9 mouse cellular contexts compared by ENCODE assay signal in genomic region chr16:75091931-75092330, GRCm38 (mm10).
DNase-seq lines count a peak whose midpoint lies in the region; ATAC-seq lines count a peak whose summit lies in the region.
"Had no signal": no experiment of that assay in that cellular context is flagged by ENCODE, and none has a peak within 500 bp of the region (broad histone marks: within the 10 kb centered on the region; RNA-seq: fewer than 3 reads in every experiment).

No protein-coding gene starts in this region.

- peak overlapping the region; percentile 52 for H3K4me2 ChIP-seq in kidney, embryonic 15.5 days
- H3K4me2 ChIP-seq in embryonic facial prominence, embryonic 13.5 days: peak overlapping the region; percentile 51
- H3K4me2 ChIP-seq in limb, embryonic 13.5 days (replicated peaks): peak overlapping the region; percentile 66

- H3K27me3 ChIP-seq in kidney, embryonic 15.5 days: 0 out of 2 replicates have a peak, but pooled peaks cover 3% of the 10 kb centered on the region
- H3K27me3 ChIP-seq in embryonic facial prominence, embryonic 13.5 days: no peaks in the 10 kb centered on the region
- no peaks in the 10 kb centered on the region for H3K27me3 ChIP-seq in limb, embryonic 13.5 days

- no peaks in the 10 kb centered on the region for H3K9me3 ChIP-seq in kidney, embryonic 15.5 days (replicated peaks)
- H3K9me3 ChIP-seq in embryonic facial prominence, embryonic 13.5 days: no peaks in the 10 kb centered on the region
- H3K9me3 ChIP-seq in limb, embryonic 13.5 days: no peaks in the 10 kb centered on the region
- H3K9me3 ChIP-seq: G1E had no signal

- H3K36me3 ChIP-seq in kidney, embryonic 15.5 days: no peaks in the 10 kb centered on the region
- no peaks in the 10 kb centered on the region for H3K36me3 ChIP-seq in embryonic facial prominence, embryonic 13.5 days
- H3K36me3 ChIP-seq in limb, embryonic 13.5 days: no peaks in the 10 kb centered on the region
- H3K36me3 ChIP-seq: G1E had no signal

- 51% methylated on average over 2 of the region's 2 CpGs for WGBS in kidney, embryonic 15.5 days
- WGBS in embryonic facial prominence, embryonic 13.5 days: 42% methylated on average over 2 of the region's 2 CpGs
- WGBS in limb, embryonic 13.5 days: 36% methylated on average over 2 of the region's 2 CpGs

- no peak overlapping the region for H3K9ac ChIP-seq in kidney, embryonic 15.5 days
- H3K9ac ChIP-seq in embryonic facial prominence, embryonic 13.5 days: no peak overlapping the region
- H3K9ac ChIP-seq in limb, embryonic 13.5 days: no peak overlapping the region

- no peak overlapping the region for H3K27ac ChIP-seq in kidney, embryonic 15.5 days
- no peak overlapping the region for H3K27ac ChIP-seq in embryonic facial prominence, embryonic 13.5 days
- H3K27ac ChIP-seq in limb, embryonic 13.5 days: no peak overlapping the region

- 0 out of 2 replicates have a peak, but pooled peaks cover 6% of the 10 kb centered on the region for H3K4me1 ChIP-seq in kidney, embryonic 15.5 days
- peaks cover 15% of the 10 kb centered on the region for H3K4me1 ChIP-seq in embryonic facial prominence, embryonic 13.5 days
- peaks cover 25% of the 10 kb centered on the region for H3K4me1 ChIP-seq in limb, embryonic 13.5 days

- peak overlapping the region; percentile 20; the same call in 1 of the 2 replicates for H3K4me3 ChIP-seq in kidney, embryonic 15.5 days (replicated peaks)
- 0 out of 2 replicates have a peak overlapping the region, but pooled peaks have one; percentile 16 for H3K4me3 ChIP-seq in embryonic facial prominence, embryonic 13.5 days
- H3K4me3 ChIP-seq in limb, embryonic 13.5 days: peak overlapping the region; percentile 35

- no peak for DNase-seq in kidney, postnatal 36 days
- peak; percentile 64 for DNase-seq in brain, adult 2 months (ENCODE audit: low read depth, low spot score)
- DNase-seq in testis, postnatal 14 days (ENCODE audit: low spot score): no peak
- DNase-seq: heart, postnatal 36 days had no signal

- ATAC-seq in kidney, embryonic 15.5 days (replicated peaks; ENCODE audit: low FRiP score): no peak
- ATAC-seq in embryonic facial prominence, embryonic 13.5 days (ENCODE audit: insufficient number of reproducible peaks, insufficient read depth, low FRiP score, low TSS enrichment, low read depth): no peak
- ATAC-seq in limb, embryonic 13.5 days (ENCODE audit: low FRiP score, low read depth): peak; percentile 48; the same call in 1 of the 2 replicates
- ATAC-seq in CD4-positive, CD25-positive, alpha-beta regulatory T cell, adult 4 months: no peak
